Mouse (Mus musculus) limb, embryonic 14.5 days (tissue): ENCODE results near the gene Gm21822. TPM values are rescaled to one million over a fixed set of nuclear protein-coding genes. Genes with fewer than 3 reads are reported as not detected.
"Not testable (repeated sequence)": the region's sequence is repeated elsewhere in the genome, so short reads cannot be mapped to it uniquely, and the experiment has no call there.

Source experiments
- ATAC-seq: fragments of 200-750 bp; cut with Nextera tagmentation; 2 replicates; pipeline ENCODE4 v1.8.0; 2017; ENCODE audit warnings: low read depth, moderate number of reproducible peaks, moderate TSS enrichment; ENCODE audit not compliant: low FRiP score
- DNase-seq: peaks from one replicate; pipeline ENCODE4 v3.0.0-alpha.2; 2015; ENCODE audit warnings: low spot score
- H3K27ac ChIP-seq: fragments of 300-500 bp; sonication (generic); replicated peaks from 2 replicates; pipeline ENCODE4 v1.5.1; 2014; ENCODE audit warnings: low read depth, mild to moderate bottlenecking, low read length, moderate library complexity, mixed read lengths
- H3K27me3 ChIP-seq: fragments of 300-500 bp; sonication (generic); 2 replicates; pipeline ENCODE4 v1.6.1; 2014; ENCODE audit warnings: low read length, mixed read lengths; ENCODE audit not compliant: control insufficient read depth, insufficient read depth
- H3K36me3 ChIP-seq: fragments of 300-500 bp; sonication (generic); 2 replicates; pipeline ENCODE4 v1.6.1; 2014; ENCODE audit warnings: mild to moderate bottlenecking, low read length, moderate library complexity, mixed read lengths; ENCODE audit not compliant: control insufficient read depth, insufficient read depth
- H3K4me1 ChIP-seq: fragments of 300-500 bp; sonication (generic); 2 replicates; pipeline ENCODE4 v1.6.1; 2014; ENCODE audit warnings: antibody characterized with exemption, low read length, mixed read lengths; ENCODE audit not compliant: control insufficient read depth, insufficient read depth
- H3K4me2 ChIP-seq: fragments of 300-500 bp; sonication (generic); replicated peaks from 2 replicates; pipeline ENCODE4 v1.6.1; 2014; ENCODE audit warnings: low read depth, mild to moderate bottlenecking, low read length, moderate library complexity; ENCODE audit not compliant: severe bottlenecking
- H3K4me3 ChIP-seq: fragments of 300-500 bp; sonication (generic); replicated peaks from 2 replicates; pipeline ENCODE4 v1.5.1; 2014; ENCODE audit warnings: low read length
- H3K9ac ChIP-seq: fragments of 300-500 bp; sonication (generic); 2 replicates; pipeline ENCODE4 v1.6.1; 2014; ENCODE audit warnings: mild to moderate bottlenecking, low read depth, low read length, moderate library complexity; ENCODE audit not compliant: severe bottlenecking
- H3K9me3 ChIP-seq: fragments of 300-500 bp; sonication (generic); 2 replicates; pipeline ENCODE4 v1.6.1; 2016; ENCODE audit warnings: low read length; ENCODE audit not compliant: control insufficient read depth
- WGBS: fragments of 180-500 bp; shearing (Covaris S2); extraction: QIAGEN DNeasy Blood & Tissue Kit; methylation state at CpG from one replicate; pipeline ENCODE4 v1.1.7; 2014; 5-methylcytosine and 5-hydroxymethylcytosine counted together
- polyA plus RNA-seq, 2 experiments: library from polyadenylated mRNA; depleted of rRNA in 1 of 2; stranded (reverse) in 1 of 2; unstranded in 1 of 2; fragments of >200 nt; fragmentation: Nextera tagmentation in 1 of 2; extraction: Ambion mirVana in 1 of 2; gene quantifications; 2 replicates each; pipeline versions ENCODE4 v1.2.1 to v1.2.3; 2012 to 2014

Gm21822 gene
- not detected in 2 replicates for polyA plus RNA-seq (2012; rRNA removed)
- not detected in 2 replicates for polyA plus RNA-seq (2014; fragmentation: Nextera tagmentation; extraction: Ambion mirVana)

DNA sequence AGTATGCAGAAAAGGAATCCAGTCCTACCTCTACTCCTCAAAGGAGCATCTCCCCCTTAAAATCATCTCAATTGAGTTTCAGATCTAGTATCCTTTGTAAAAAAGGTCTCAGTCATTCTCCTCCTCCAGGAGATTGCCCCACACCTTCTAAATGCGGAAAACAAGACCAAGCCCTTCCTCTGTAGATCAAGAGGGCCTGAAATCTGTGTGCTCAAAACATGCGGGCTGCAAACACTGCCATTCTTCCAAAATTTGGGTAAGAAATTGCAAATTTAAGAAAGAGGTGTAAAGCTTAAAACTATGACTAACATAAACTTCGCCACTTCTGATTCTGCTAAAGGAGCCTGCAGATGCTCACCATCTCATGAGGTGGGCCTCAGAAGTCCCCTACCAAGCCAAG, at the start of gene Gm21822:
Gene Gm21822, plus strand, starts transcription at position 301 of the 400 bp plus-strand sequence.
- H3K36me3 ChIP-seq, H3K4me1 ChIP-seq, H3K27me3 ChIP-seq, H3K4me3 ChIP-seq, H3K4me2 ChIP-seq, H3K9me3 ChIP-seq, DNase-seq, ATAC-seq, H3K9ac ChIP-seq, H3K27ac ChIP-seq: not testable (repeated sequence)
- WGBS: no CpG with 5 or more reads among the region's 3 CpGs
